Mouse (Mus musculus) T-helper 17 cell (primary cell): ENCODE measurements around the gene Tnfrsf18.

Source experiments
- in situ Hi-C, 2 experiments: fragments of 300-600 bp; cut with MboI, MseI; formaldehyde crosslinking; loops; 1 replicate in 1 of 2; 2 replicates in 1 of 2; pipeline ENCODE4 v1.15.1; 2025; ENCODE audit warnings: high pct_unique_total_duplicates in 2 of 2

Tnfrsf18 gene

DNA sequence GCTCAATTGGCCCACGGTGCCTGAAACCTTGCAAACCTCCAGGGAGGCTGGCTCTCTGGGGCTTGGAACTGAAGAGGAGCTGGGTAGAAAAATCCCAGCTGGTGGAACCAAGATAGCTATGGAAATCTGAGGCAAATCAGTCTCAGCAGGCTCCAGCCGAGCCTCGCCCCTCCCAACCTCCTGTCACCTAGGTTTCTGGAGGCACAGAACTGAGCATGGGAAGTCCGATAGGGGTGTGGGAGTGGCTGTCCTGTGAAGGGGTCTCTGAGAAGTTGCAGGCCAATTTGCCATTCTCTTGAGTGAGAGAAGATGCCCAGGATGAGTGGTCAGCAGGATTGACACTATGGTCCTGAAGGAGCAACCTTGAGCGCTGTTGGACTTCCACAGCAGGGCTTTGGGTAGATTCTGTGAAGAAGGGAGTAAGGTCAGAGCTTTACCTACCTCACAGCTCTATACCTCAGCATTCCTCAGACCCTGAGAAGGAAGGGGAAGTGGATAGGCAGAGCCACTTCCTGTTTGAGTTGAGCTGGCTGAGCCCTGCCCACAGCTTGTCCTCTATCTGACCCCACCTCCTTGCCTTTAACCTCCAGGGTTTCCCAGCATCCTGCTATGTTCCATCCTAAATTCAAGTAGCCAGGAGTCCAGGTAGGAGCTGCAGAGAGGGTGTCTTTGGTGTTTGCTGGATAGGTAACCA lies 41.4 kb downstream of the Tnfrsf18 start:
- in situ Hi-C loops, result no loop called here

- in situ Hi-C loops, result no loop called here
Observed at GRCm38 (mm10) chr4:156069701-156070100, 43.7 kb downstream of the Tnfrsf18 start.

DNA sequence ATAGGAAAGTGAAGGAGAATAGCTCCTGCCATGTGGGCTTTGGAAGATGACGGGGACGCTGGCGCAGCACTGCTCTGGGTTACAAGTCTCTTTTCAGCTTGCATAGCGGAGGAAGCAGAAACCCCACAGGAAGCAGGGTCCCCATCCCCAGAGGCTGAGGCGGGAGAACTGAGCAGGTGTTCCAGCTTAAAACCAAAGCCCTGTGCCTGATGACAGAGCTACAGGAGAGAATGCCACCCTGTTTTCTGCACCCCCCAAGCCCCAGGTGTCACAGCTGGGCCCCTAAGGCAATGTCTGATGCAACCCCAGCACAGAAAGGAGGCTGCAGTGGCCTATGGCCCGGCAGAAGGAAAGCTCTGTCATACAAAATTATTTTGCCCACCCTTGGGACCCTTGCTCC lies 44.3 kb downstream of the Tnfrsf18 start:
- in situ Hi-C loops, result no loop called here

DNA sequence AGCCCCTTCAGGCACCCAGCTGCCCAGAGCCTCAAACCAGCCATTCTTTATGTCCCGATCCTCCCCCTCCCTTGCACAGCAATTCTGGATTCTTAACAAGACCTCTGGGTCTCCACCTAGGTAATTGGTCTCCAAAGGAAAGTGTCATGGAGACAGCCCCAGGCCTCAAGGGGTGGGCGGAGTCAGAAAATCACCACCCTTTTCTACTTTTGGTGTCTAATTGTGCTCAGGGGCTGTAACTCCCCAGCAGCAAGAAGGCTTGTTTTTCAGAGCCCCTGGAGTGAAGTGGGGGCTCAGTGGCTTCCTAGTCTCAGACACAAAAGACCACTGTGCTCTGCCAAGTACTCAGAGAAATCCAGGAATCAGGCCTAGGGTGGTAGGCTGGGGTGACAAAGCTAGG lies 44.8 kb downstream of the Tnfrsf18 start:
- in situ Hi-C loops, result no loop called here

DNA sequence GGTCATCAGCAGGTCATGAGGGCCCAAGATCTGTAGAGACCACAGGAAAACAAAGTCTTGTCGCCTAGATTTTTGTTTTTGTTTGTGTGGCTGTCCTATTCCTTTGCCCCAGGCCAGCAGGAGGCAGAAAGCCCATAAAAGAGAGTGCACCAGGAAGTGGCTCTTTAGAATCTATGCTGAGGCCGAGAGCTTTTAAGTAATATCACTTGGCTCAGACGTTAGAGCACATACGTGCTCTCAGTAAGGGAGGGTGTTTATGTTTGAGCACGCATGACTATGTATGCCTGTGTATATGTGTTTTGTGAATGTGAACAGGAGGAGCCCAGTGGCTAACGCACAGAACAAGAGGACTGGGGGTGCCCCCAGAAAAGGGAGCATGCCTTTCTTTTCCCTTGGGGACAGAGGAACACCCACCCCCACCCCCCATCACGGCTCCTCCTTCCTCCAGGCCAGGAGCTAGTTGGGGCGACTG lies 51.0 kb downstream of the Tnfrsf18 start:
- in situ Hi-C loops, result no loop called here

DNA sequence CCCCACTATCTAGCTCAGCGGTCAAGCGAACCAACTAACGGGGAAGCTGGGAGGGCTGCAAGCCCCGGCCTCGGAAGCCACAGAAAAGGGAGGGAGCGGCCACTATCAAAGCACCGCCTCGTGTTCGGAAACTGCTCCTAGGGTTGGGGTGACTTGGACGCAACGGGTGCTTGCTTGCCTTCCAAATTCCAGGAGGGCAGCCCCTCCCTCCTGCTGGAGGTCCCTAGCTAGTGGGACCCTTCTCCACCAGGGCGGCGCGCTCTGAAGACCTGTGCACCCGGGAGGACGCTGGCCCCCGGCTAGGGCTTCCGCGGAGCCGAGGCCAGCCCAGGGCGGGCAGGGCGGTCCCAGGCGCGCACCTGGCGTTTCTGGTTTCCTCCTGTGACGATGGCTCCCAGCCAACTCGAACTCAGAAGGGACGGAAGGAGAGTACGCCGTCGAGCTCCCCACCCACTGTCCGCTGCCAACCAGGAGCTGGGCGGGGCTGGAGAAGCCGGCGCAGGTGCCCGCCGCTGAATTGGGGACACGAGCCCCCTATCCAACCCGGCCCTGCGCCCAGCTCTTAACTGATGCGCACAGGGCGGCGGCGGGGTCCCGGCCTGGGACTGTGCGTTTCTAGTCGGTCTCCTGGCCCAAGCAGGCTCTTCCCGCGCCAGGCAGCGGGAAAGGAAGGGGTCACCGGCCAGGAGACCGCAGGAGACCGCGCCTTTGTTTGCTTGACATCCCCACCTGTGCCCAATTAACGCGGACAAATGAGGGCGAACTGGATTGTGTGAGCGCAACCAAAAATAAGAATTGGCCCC lies 51.7 kb downstream of the Tnfrsf18 start:
- in situ Hi-C loops, result no loop called here
